Mouse (Mus musculus) left cerebral cortex, postnatal 4 days (tissue): ENCODE measurements at regions not wholly inside any gene's neighbourhood (a gene's known extent, or its start where the extent isn't known, plus 50 kb on each side); places are given as distances from the start of the nearest gene placed in this dataset.

Experiments
- DNase-seq: peaks from one replicate; pipeline ENCODE4 v3.0.0-alpha.2; 2022
- intact Hi-C: fragments of 180-260 bp; cut with DNase I; formaldehyde crosslinking; loops from one replicate; pipeline ENCODE4 v1.15.1; 2025

- no peak for DNase-seq
- intact Hi-C loops: no loop called here
Measured at GRCm38 (mm10) chr3:120217710-120218109, 433.4 kb upstream of the Ptbp2 start.

GRCm38 (mm10) chr3:120214616-120215250, 430.5 kb upstream of the Ptbp2 start:
- DNase-seq: no peak
- intact Hi-C loops: no loop called here

GRCm38 (mm10) chr3:120199403-120199802, 415.1 kb upstream of the Ptbp2 start:
- DNase-seq: no peak

GRCm38 (mm10) chr3:120194501-120194900, 410.2 kb upstream of the Ptbp2 start:
- intact Hi-C loops: loop anchor here (5.0 kb wide), 1 partner anchor 1767 kb away; no protein-coding TSS in a partner anchor
- no peak for DNase-seq

More at GRCm38 (mm10) chr3:120199403-120199802, 415.1 kb upstream of the Ptbp2 start:
- intact Hi-C loops: no loop called here

- intact Hi-C loops: loop anchor here (5.0 kb wide), 1 partner anchor 1765 kb away; no protein-coding TSS in a partner anchor
- peak; percentile 70 for DNase-seq
Measured at GRCm38 (mm10) chr3:120192439-120193326, 408.4 kb upstream of the Ptbp2 start.

- intact Hi-C loops: loop anchor here (5.0 kb wide), 1 partner anchor 1762 kb away; no protein-coding TSS in a partner anchor
- no peak for DNase-seq
Measured at GRCm38 (mm10) chr3:120189606-120190005, 405.3 kb upstream of the Ptbp2 start.

- intact Hi-C loops: no loop called here
- DNase-seq: no peak
Measured at GRCm38 (mm10) chr3:120180931-120181610, 396.8 kb upstream of the Ptbp2 start.

GRCm38 (mm10) chr3:120175632-120176031, 391.4 kb upstream of the Ptbp2 start:
- intact Hi-C loops: no loop called here
- DNase-seq: no peak
